Comparison of ENCODE assay signal across 7 mouse cellular contexts in genomic region chr9:110333135-110333895, GRCm38 (mm10). TPM values are rescaled to one million over a fixed set of nuclear protein-coding genes. Genes with fewer than 3 reads are reported as not detected.
DNase-seq lines count a peak whose midpoint lies in the region; ATAC-seq lines count a peak whose summit lies in the region.

Scap (plus strand) TSS chr9:110333288.

- peak within 1 kb of the TSS; percentile 81 for H3K9ac ChIP-seq in midbrain, embryonic 13.5 days (replicated peaks)

- under 1% methylated on average over 78 of the region's 78 CpGs for WGBS in embryonic facial prominence, embryonic 10.5 days
- under 1% methylated on average over 75 of the region's 78 CpGs for WGBS in limb, embryonic 10.5 days
- under 1% methylated on average over 74 of the region's 78 CpGs for WGBS in midbrain, embryonic 13.5 days

- H3K27ac ChIP-seq in embryonic facial prominence, embryonic 10.5 days (replicated peaks) = peak within 1 kb of the TSS; percentile 87
- peak within 1 kb of the TSS; percentile 85 for H3K27ac ChIP-seq in limb, embryonic 10.5 days
- H3K27ac ChIP-seq in midbrain, embryonic 13.5 days = peak within 1 kb of the TSS; percentile 39; the same call in 1 of the 2 replicates

- peaks cover 35% of the 10 kb centered on the region for H3K4me1 ChIP-seq in embryonic facial prominence, embryonic 10.5 days
- H3K4me1 ChIP-seq in limb, embryonic 10.5 days = peaks cover 23% of the 10 kb centered on the region
- peaks cover 17% of the 10 kb centered on the region for H3K4me1 ChIP-seq in midbrain, embryonic 13.5 days (replicated peaks)

- no peaks in the 10 kb centered on the region for H3K9me3 ChIP-seq in embryonic facial prominence, embryonic 10.5 days
- H3K9me3 ChIP-seq in limb, embryonic 10.5 days (replicated peaks) = no peaks in the 10 kb centered on the region
- no peaks in the 10 kb centered on the region for H3K9me3 ChIP-seq in midbrain, embryonic 13.5 days

- H3K27me3 ChIP-seq in embryonic facial prominence, embryonic 10.5 days (replicated peaks; ENCODE audit: low read depth, poor library complexity, severe bottlenecking) = no peaks in the 10 kb centered on the region
- no peaks in the 10 kb centered on the region for H3K27me3 ChIP-seq in limb, embryonic 10.5 days (ENCODE audit: low read depth, poor library complexity, severe bottlenecking)
- H3K27me3 ChIP-seq in midbrain, embryonic 13.5 days = no peaks in the 10 kb centered on the region

- peak; percentile 89 for ATAC-seq in granulocyte monocyte progenitor cell, adult 5-6 weeks (replicated peaks; ENCODE audit: poor library complexity, severe bottlenecking)
- peak; percentile 90 for ATAC-seq in midbrain, embryonic 13.5 days

- H3K4me2 ChIP-seq in midbrain, embryonic 13.5 days (replicated peaks) = peak within 1 kb of the TSS; percentile 90

- DNase-seq in adrenal gland, postnatal 10 days = peak; percentile 99
- peak; percentile 99 for DNase-seq in embryonic facial prominence, embryonic 10.5 days (ENCODE audit: low spot score)
- DNase-seq in kidney, adult 11 months = peak; percentile 94
- DNase-seq in limb, embryonic 10.5 days (ENCODE audit: low spot score) = peak; percentile 100
- peak; percentile 91 for DNase-seq in spleen, adult 12 weeks (ENCODE audit: low spot score)

- H3K4me3 ChIP-seq in embryonic facial prominence, embryonic 10.5 days = peak within 1 kb of the TSS; percentile 90
- peak within 1 kb of the TSS; percentile 80 for H3K4me3 ChIP-seq in limb, embryonic 10.5 days
- H3K4me3 ChIP-seq in midbrain, embryonic 13.5 days (replicated peaks) = peak within 1 kb of the TSS; percentile 85

- H3K36me3 ChIP-seq in embryonic facial prominence, embryonic 10.5 days (replicated peaks) = no peaks in the 10 kb centered on the region
- H3K36me3 ChIP-seq in limb, embryonic 10.5 days = no peaks in the 10 kb centered on the region
- H3K36me3 ChIP-seq in midbrain, embryonic 13.5 days = no peaks in the 10 kb centered on the region

RNA-seq across cellular contexts. Expression of gene Scap, which starts in this region (rescaled TPM):
- 10 to 100 TPM; 76.4 to 83.9 TPM for total RNA-seq in adrenal gland, postnatal 10 days (2021)
- polyA plus RNA-seq in embryonic facial prominence, embryonic 10.5 days (2016; fragmentation: Nextera tagmentation; extraction: Ambion mirVana) = 38.5 and 40.3 TPM in 2 replicates
- total RNA-seq in granulocyte monocyte progenitor cell, adult 5-6 weeks (2014; fragmentation: Nextera tagmentation) = 31.4 and 56.3 TPM in 2 replicates
- 24.1 and 43.1 TPM in 2 replicates for total RNA-seq in granulocyte monocyte progenitor cell, adult 5-6 weeks (2017)
- polyA plus RNA-seq in limb, embryonic 10.5 days (2016; fragmentation: Nextera tagmentation; extraction: Ambion mirVana) = 37.9 and 41.7 TPM in 2 replicates
- 40.6 and 41.9 TPM in 2 replicates for polyA plus RNA-seq in midbrain, embryonic 13.5 days (2015; fragmentation: Nextera tagmentation; extraction: Ambion mirVana)

Comparison
In these comparisons a context has a peak if more than half of its experiments do, and no peak if none do; other contexts are left out.
1. Peak in every context shown above with its lines: DNase-seq, ATAC-seq, H3K4me3 ChIP-seq and H3K27ac ChIP-seq.